8 mouse cellular contexts compared by ENCODE assay signal in genomic region chr14:29968075-29968821, GRCm38 (mm10). TPM values are rescaled to one million over a fixed set of nuclear protein-coding genes. Genes with fewer than 3 reads are reported as not detected.
DNase-seq lines count a peak whose midpoint lies in the region; ATAC-seq lines count a peak whose summit lies in the region.

Gene Selenok, plus strand, starts transcription at chr14:29968308.

- ATAC-seq in hindbrain, embryonic 16.5 days, result peak; percentile 100

- peak within 1 kb of the TSS; percentile 86 for H3K27ac ChIP-seq in hindbrain, embryonic 16.5 days (ENCODE audit: low read depth, low read length)
- peak within 1 kb of the TSS; percentile 78 for H3K27ac ChIP-seq in macrophage

- DNase-seq in WW6 (ENCODE audit: low read depth, low spot score), result peak; percentile 96
- DNase-seq in cerebellum, postnatal 4 days (ENCODE audit: low spot score in 2 of 2), result peak; percentile 66 to 89
- DNase-seq in gastrocnemius, adult 18-20 months (ENCODE audit: low spot score), result peak; percentile 98
- DNase-seq in left cerebral cortex, adult 18-20 months (ENCODE audit: low spot score in 2 of 2), result peak; percentile 94 to 95
- peak; percentile 99 for DNase-seq in right cerebral cortex, adult 18-20 months
- DNase-seq in urinary bladder, postnatal 10 days (ENCODE audit: low spot score), result peak; percentile 82

- no peaks in the 10 kb centered on the region for H3K27me3 ChIP-seq in hindbrain, embryonic 16.5 days (replicated peaks; ENCODE audit: control insufficient read depth, insufficient read depth, low read length)

- H3K79me2 ChIP-seq in macrophage (ENCODE audit: inconsistent target), result peaks cover 58% of the 10 kb centered on the region

- H3K9me3 ChIP-seq in hindbrain, embryonic 16.5 days (ENCODE audit: control insufficient read depth, low read length), result no peaks in the 10 kb centered on the region

- under 1% methylated on average over 49 of the region's 49 CpGs for WGBS in hindbrain, embryonic 16.5 days
- under 1% methylated on average over 49 of the region's 49 CpGs for WGBS in macrophage (ENCODE audit: missing documents)

- H3K9ac ChIP-seq in hindbrain, embryonic 16.5 days (ENCODE audit: low read depth, low read length), result peak within 1 kb of the TSS; percentile 95

- H3K4me1 ChIP-seq in hindbrain, embryonic 16.5 days (ENCODE audit: control insufficient read depth, insufficient read depth, low read depth, low read length), result peaks cover 22% of the 10 kb centered on the region

- peaks cover 19% of the 10 kb centered on the region for H3K36me3 ChIP-seq in hindbrain, embryonic 16.5 days (ENCODE audit: control insufficient read depth, insufficient read depth, low read length)
- peaks cover 30% of the 10 kb centered on the region for H3K36me3 ChIP-seq in macrophage (ENCODE audit: inconsistent target)

- peak within 1 kb of the TSS; percentile 91 for H3K4me3 ChIP-seq in hindbrain, embryonic 16.5 days (ENCODE audit: low read length)
- peak within 1 kb of the TSS; percentile 91 for H3K4me3 ChIP-seq in macrophage (ENCODE audit: inconsistent target)

- H3K4me2 ChIP-seq in hindbrain, embryonic 16.5 days (ENCODE audit: low read length), result peak within 1 kb of the TSS; percentile 85

RNA-seq across cellular contexts. Expression of gene Selenok, which starts in this region (rescaled TPM):
- 10 to 100 TPM; 74.9 to 96.6 TPM for total RNA-seq in gastrocnemius, adult 18-20 months (2021)
- polyA plus RNA-seq in hindbrain, embryonic 16.5 days (2015; fragmentation: Nextera tagmentation; extraction: Ambion mirVana), result 371 and 398 TPM in 2 replicates
- 100 to 1,000 TPM; 128 to 136 TPM for total RNA-seq in left cerebral cortex, adult 18-20 months (2021)
- 10 to 100 TPM in 25 of 26 experiments, 1 to 10 TPM in 1; 9.2 to 56.9 (median 25.1) TPM for total RNA-seq in macrophage (2018; cell fraction: chromatin; rRNA removed)
- total RNA-seq in macrophage (2018; cell fraction: cytosol; rRNA removed), result 100 to 1,000 TPM in 19 of 26 experiments, 10 to 100 TPM in 7; 78.9 to 180 (median 117) TPM
- 10 to 100 TPM; 22.8 to 67.2 (median 48.7) TPM for total RNA-seq in macrophage (2018; cell fraction: nucleus; rRNA removed)
- 170 to 299 TPM (median 238 TPM) in 3 replicates for polyA plus RNA-seq in macrophage (2018)

Comparison
In these comparisons a context has a peak if more than half of its experiments do, and no peak if none do; other contexts are left out.
1. Peak in every context shown above with its lines: DNase-seq, ATAC-seq, H3K4me3 ChIP-seq and H3K27ac ChIP-seq.